Mouse (Mus musculus) CH12.LX (cell line): ENCODE results near the gene Art3. TPM values are rescaled to one million over a fixed set of nuclear protein-coding genes. Genes with fewer than 3 reads are reported as not detected.

Experiments used
- DNase-seq: peaks from one replicate; pipeline ENCODE4 v3.0.0-alpha.2; 2013; ENCODE audit errors: extremely low read depth
- H3K27ac ChIP-seq: 2 replicates; pipeline ENCODE4 v1.5.1; 2012; ENCODE audit warnings: low read depth, mild to moderate bottlenecking, control low read depth, moderate library complexity; ENCODE audit not compliant: insufficient read depth
- H3K27me3 ChIP-seq: replicated peaks from 2 replicates; pipeline ENCODE3; 2012; ENCODE audit warnings: inconsistent platforms
- H3K36me3 ChIP-seq, 2 experiments: replicated peaks in 1 of 2; 2 replicates each; pipeline versions ENCODE3 to v1.6.1; 2012; ENCODE audit warnings: inconsistent platforms in 1 of 2, low read length in 1 of 2, mild to moderate bottlenecking in 1 of 2, mixed read lengths in 1 of 2, moderate library complexity in 1 of 2; ENCODE audit not compliant: control insufficient read depth in 1 of 2, insufficient read depth in 1 of 2
- H3K4me1 ChIP-seq, 2 experiments: 2 replicates each; pipeline ENCODE4 v1.6.1; 2012; ENCODE audit warnings: inconsistent platforms in 1 of 2, moderate library complexity in 1 of 2; ENCODE audit not compliant: insufficient read depth in 2 of 2, control insufficient read depth in 1 of 2
- H3K4me2 ChIP-seq: 2 replicates; pipeline ENCODE4 v1.6.1; 2012; ENCODE audit warnings: low read depth, mild to moderate bottlenecking, control low read depth; ENCODE audit not compliant: poor library complexity, insufficient read depth, severe bottlenecking
- H3K4me3 ChIP-seq, 3 experiments: fragments of 150-350 bp in 1 of 3; sonication (generic) in 1 of 3; replicated peaks in 1 of 3; 2 replicates each; pipeline versions ENCODE3 to v1.5.1; 2011 to 2012; ENCODE audit warnings: low read depth in 2 of 3, low read length in 2 of 3, mild to moderate bottlenecking in 2 of 3, moderate library complexity in 2 of 3, control low read depth in 1 of 3, improper control_type of control experiment in 1 of 3, inconsistent platforms in 1 of 3, mixed read lengths in 1 of 3; ENCODE audit not compliant: poor library complexity in 1 of 3
- H3K79me2 ChIP-seq: replicated peaks from 2 replicates; pipeline ENCODE4 v1.6.1; 2012; ENCODE audit warnings: mild to moderate bottlenecking, moderate library complexity; ENCODE audit not compliant: control insufficient read depth, poor library complexity, insufficient read depth, severe bottlenecking; ENCODE audit errors: extremely low read depth
- H3K9ac ChIP-seq: 2 replicates; pipeline ENCODE4 v1.6.1; 2012; ENCODE audit warnings: low read depth, mild to moderate bottlenecking, control low read depth, moderate library complexity; ENCODE audit not compliant: insufficient read depth
- H3K9me3 ChIP-seq: replicated peaks from 2 replicates; pipeline ENCODE3; 2012; ENCODE audit warnings: low read length, inconsistent platforms, mixed read lengths
- BHLHE40 ChIP-seq: IDR thresholded peaks from 2 replicates; pipeline ENCODE4 v1.6.1; 2011; ENCODE audit warnings: mild to moderate bottlenecking, low read depth, low read length, improper control_type of control experiment
- CHD1 ChIP-seq: IDR thresholded peaks from 2 replicates; pipeline ENCODE4 v1.6.1; 2012; ENCODE audit warnings: low read depth, low read length, improper control_type of control experiment, inconsistent platforms
- CTCF ChIP-seq, 2 experiments: IDR thresholded peaks in 1 of 2; conservative IDR thresholded peaks in 1 of 2; 2 replicates each; pipeline ENCODE4 v1.5.1; 2011 to 2012; ENCODE audit warnings: low read depth in 2 of 2, low read length in 2 of 2, improper control_type of control experiment in 1 of 2, inconsistent platforms in 1 of 2, mild to moderate bottlenecking in 1 of 2, moderate library complexity in 1 of 2
- ETS1 ChIP-seq: conservative IDR thresholded peaks from 2 replicates; pipeline ENCODE4 v1.6.1; 2012; ENCODE audit warnings: low read depth, mild to moderate bottlenecking, inconsistent platforms, low read length, improper control_type of control experiment, moderate library complexity
- HCFC1 ChIP-seq: IDR thresholded peaks from 2 replicates; pipeline ENCODE4 v1.6.1; 2012; ENCODE audit warnings: low read depth, mild to moderate bottlenecking, inconsistent platforms, low read length, improper control_type of control experiment
- JUN ChIP-seq: IDR thresholded peaks from 2 replicates; pipeline ENCODE4 v1.6.1; 2011; ENCODE audit warnings: low read depth, mild to moderate bottlenecking, low read length, improper control_type of control experiment, moderate library complexity; ENCODE audit not compliant: insufficient read depth
- JUND ChIP-seq: conservative IDR thresholded peaks from 2 replicates; pipeline ENCODE4 v1.6.1; 2011; ENCODE audit warnings: low read depth, low read length, improper control_type of control experiment
- KAT2A ChIP-seq: IDR thresholded peaks from 2 replicates; pipeline ENCODE4 v1.6.1; 2012; ENCODE audit warnings: low read length, improper control_type of control experiment, inconsistent platforms; ENCODE audit not compliant: insufficient replicate concordance
- MAFK ChIP-seq: IDR thresholded peaks from 2 replicates; pipeline ENCODE4 v1.6.1; 2011; ENCODE audit warnings: low read length, improper control_type of control experiment; ENCODE audit not compliant: insufficient replicate concordance
- MAX ChIP-seq: IDR thresholded peaks from 2 replicates; pipeline ENCODE4 v1.6.1; 2011; ENCODE audit warnings: low read length, improper control_type of control experiment
- MEF2A ChIP-seq: IDR thresholded peaks from 2 replicates; pipeline ENCODE4 v1.6.1; 2014; ENCODE audit warnings: low read depth, mild to moderate bottlenecking, inconsistent platforms, low read length, improper control_type of control experiment, borderline replicate concordance
- MYC ChIP-seq: IDR thresholded peaks from 2 replicates; pipeline ENCODE4 v1.6.1; 2011; ENCODE audit warnings: low read depth, mild to moderate bottlenecking, improper control_type of control experiment, low read length
- NELFE ChIP-seq: IDR thresholded peaks from 2 replicates; pipeline ENCODE4 v1.6.1; 2011; ENCODE audit warnings: low read depth, low read length, improper control_type of control experiment
- POLR2A ChIP-seq: IDR thresholded peaks from 2 replicates; pipeline ENCODE4 v1.6.1; 2011; ENCODE audit warnings: low read depth, mild to moderate bottlenecking, improper control_type of control experiment, low read length
- POLR2AphosphoS2 ChIP-seq: IDR thresholded peaks from 2 replicates; pipeline ENCODE4 v1.6.1; 2011; ENCODE audit warnings: low read depth, low read length, improper control_type of control experiment
- SIN3A ChIP-seq: IDR thresholded peaks from 2 replicates; pipeline ENCODE4 v1.6.1; 2012; ENCODE audit warnings: low read length, improper control_type of control experiment, inconsistent platforms
- SMC3 ChIP-seq: IDR thresholded peaks from 2 replicates; pipeline ENCODE4 v1.6.1; 2011; ENCODE audit warnings: low read depth, low read length, improper control_type of control experiment
- TBP ChIP-seq: conservative IDR thresholded peaks from 2 replicates; pipeline ENCODE4 v1.6.1; 2011; ENCODE audit warnings: low read depth, low read length, improper control_type of control experiment
- UBTF ChIP-seq: IDR thresholded peaks from 2 replicates; pipeline ENCODE4 v1.6.1; 2012; ENCODE audit warnings: low read depth, mild to moderate bottlenecking, inconsistent platforms, low read length, improper control_type of control experiment, moderate library complexity
- ZKSCAN1 ChIP-seq: IDR thresholded peaks from 2 replicates; pipeline ENCODE4 v1.6.1; 2012; ENCODE audit warnings: low read depth, inconsistent platforms, low read length, improper control_type of control experiment, borderline replicate concordance
- dilution Hi-C: fragments of 300-500 bp; cut with MboI; formaldehyde crosslinking; loops from 2 replicates; pipeline ENCODE4 v1.14.3; 2020; ENCODE audit warnings: low sequenced_read_pairs; ENCODE audit not compliant: extremely low pct_unique_long_range_greater_than_20kb, extremely low pct_ligation_motif_present
- in situ Hi-C: fragments of 300-500 bp; cut with MboI; formaldehyde crosslinking; loops from 3 replicates; pipeline ENCODE4 v1.14.3; 2019; ENCODE audit warnings: low sequenced_read_pairs, low pct_ligation_motif_present, low pct_unique_long_range_greater_than_20kb, mixed read lengths
- polyA plus RNA-seq: library from polyadenylated mRNA; unstranded; fragments of >175 nt; gene quantifications from 2 replicates; pipeline ENCODE4 v1.2.1, GENCODE M21; 2012; ENCODE audit warnings: low read depth; ENCODE audit not compliant: insufficient read length
- total RNA-seq, 2 experiments: library from RNA; depleted of rRNA; stranded (reverse); fragments of 300-350 nt in 1 of 2; fragments of >200 nt in 1 of 2; gene quantifications; 2 replicates each; pipeline ENCODE4 v1.2.3; 2012 to 2014

Art3 gene
- total and polyA plus RNA-seq, 3 experiments = 0.34 TPM; not detected in 2

GRCm38 (mm10) chr5:92371361-92371976 lies 39.8 kb downstream of the Art3 start:
- H3K79me2 ChIP-seq = no peaks in the 10 kb centered on the region
- in situ Hi-C loops (no loop called here), dilution Hi-C loops (no loop called here)
- no peak for DNase-seq
- no peaks in the 10 kb centered on the region for H3K36me3 ChIP-seq
- peaks cover 11 to 30% of the 10 kb centered on the region in 2 experiments; a peak in 3 of 4 replicates for H3K4me1 ChIP-seq
- no peak overlapping the region for H3K4me2 ChIP-seq
- H3K9me3 ChIP-seq = no peaks in the 10 kb centered on the region
- no peak overlapping the region for H3K27ac ChIP-seq
- H3K4me3 ChIP-seq = no peak overlapping the region
- TF ChIP-seq JUN (no peak), POLR2A (no peak), KAT2A (no peak), MAFK (no peak), NELFE (no peak), HCFC1 (no peak), UBTF (no peak), MEF2A (no peak), CTCF (conservative IDR thresholded peaks at IDR 0.05 in 1 of 2, IDR thresholded peaks at IDR 0.05 in 1 of 2; ENCODE audit: low read depth in 2 of 2, low read length in 2 of 2) (no peak), POLR2AphosphoS2 (no peak), BHLHE40 (no peak), MAX (no peak), CHD1 (no peak), MYC (no peak), ETS1 (no peak), TBP (no peak), JUND (no peak), SMC3 (no peak)
- H3K9ac ChIP-seq = no peak overlapping the region
- no peaks in the 10 kb centered on the region for H3K27me3 ChIP-seq

DNA sequence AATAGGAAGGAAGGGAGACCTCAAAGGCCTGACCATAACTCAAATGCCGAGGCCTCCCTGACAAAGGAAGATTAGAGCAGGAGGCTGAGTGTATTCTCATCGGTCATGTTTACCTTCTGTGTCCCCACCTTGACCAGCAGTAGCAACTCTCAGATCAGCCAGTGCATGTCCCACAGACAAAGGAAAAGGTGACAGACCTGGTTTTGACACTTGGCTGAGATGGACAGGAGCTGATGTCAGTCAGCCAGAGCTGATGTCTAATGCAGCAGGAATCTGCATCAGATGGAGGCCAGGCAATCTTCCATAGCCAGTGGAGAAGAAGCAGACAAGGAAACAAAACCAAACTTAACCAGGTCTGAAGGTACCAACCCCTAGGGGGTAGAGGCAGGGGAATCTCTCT lies 41.0 kb downstream of the Art3 start:
- Histone ChIP-seq H3K9me3 (no peaks in the 10 kb centered on the region), H3K36me3 (no peaks in the 10 kb centered on the region), H3K4me2 (no peak overlapping the region), H3K27ac (no peak overlapping the region), H3K9ac (no peak overlapping the region), H3K27me3 (no peaks in the 10 kb centered on the region), H3K4me3 (no peak overlapping the region), H3K4me1 (peaks cover 11 to 30% of the 10 kb centered on the region in 2 experiments; a peak in 3 of 4 replicates), H3K79me2 (no peaks in the 10 kb centered on the region)
- dilution Hi-C loops (no loop called here), in situ Hi-C loops (no loop called here)
- no peak for DNase-seq
- TF ChIP-seq MAFK (no peak), JUND (no peak), ZKSCAN1 (no peak), SIN3A (no peak)
